Mouse (Mus musculus): ENCODE data around the gene Zfp273. TPM values are rescaled to one million over a fixed set of nuclear protein-coding genes. Genes with fewer than 3 reads are reported as not detected.
"Not testable (repeated sequence)": the region's sequence is repeated elsewhere in the genome, so short reads cannot be mapped to it uniquely, and the experiment has no call there.

Zfp273 gene
- polyA plus RNA-seq, 1 experiment from 2014 or later, result 6.9 TPM

GRCm38 (mm10) chr13:67811651-67812210 is 1.8 kb upstream of the Zfp273 start:
- no peak overlapping the region for H3K27ac ChIP-seq
- no peak overlapping the region for H3K4me2 ChIP-seq (ENCODE audit: low read length)
- H3K36me3 ChIP-seq (ENCODE audit: insufficient read depth, low read length), result no peaks in the 10 kb centered on the region
- H3K9ac ChIP-seq (ENCODE audit: low read depth, low read length), result no peak overlapping the region
- DNase-seq (ENCODE audit: low spot score), result no peak
- H3K9me3 ChIP-seq (replicated peaks; ENCODE audit: low read length), result no peaks in the 10 kb centered on the region
- no peaks in the 10 kb centered on the region for H3K27me3 ChIP-seq (ENCODE audit: insufficient read depth, low read length)
- H3K4me3 ChIP-seq (replicated peaks; ENCODE audit: low read depth, low read length), result no peak overlapping the region
- 47% methylated on average over 1 of the region's 1 CpGs for WGBS
- ATAC-seq (replicated peaks; ENCODE audit: low FRiP score, low read depth), result no peak
- TF ChIP-seq CTCF (IDR thresholded peaks at IDR 0.05; ENCODE audit: low read depth), result no peak
- H3K4me1 ChIP-seq (replicated peaks; ENCODE audit: insufficient read depth, low read length), result no peaks in the 10 kb centered on the region

GRCm38 (mm10) chr13:67812961-67813709 is 405 bp upstream of the Zfp273 start:
- Histone ChIP-seq H3K9ac (ENCODE audit: low read depth, low read length) (no peak overlapping the region), H3K4me2 (ENCODE audit: low read length) (peak overlapping the region; percentile 69), H3K27me3 (ENCODE audit: insufficient read depth, low read length) (no peaks in the 10 kb centered on the region), H3K9me3 (replicated peaks; ENCODE audit: low read length) (no peaks in the 10 kb centered on the region), H3K4me3 (replicated peaks; ENCODE audit: low read depth, low read length) (peak overlapping the region; percentile 80), H3K36me3 (ENCODE audit: insufficient read depth, low read length) (no peaks in the 10 kb centered on the region), H3K4me1 (replicated peaks; ENCODE audit: insufficient read depth, low read length) (no peaks in the 10 kb centered on the region), H3K27ac (peak overlapping the region; percentile 82; the same call in 1 of the 2 replicates)
- DNase-seq (ENCODE audit: low spot score), result no peak
- no peak for TF ChIP-seq CTCF (IDR thresholded peaks at IDR 0.05; ENCODE audit: low read depth)
- 76% methylated on average over 8 of the region's 8 CpGs for WGBS
- ATAC-seq (replicated peaks; ENCODE audit: low FRiP score, low read depth), result no peak

GRCm38 (mm10) chr13:67818636-67819035 is 5.1 kb downstream of the Zfp273 start:
- no peaks in the 10 kb centered on the region for H3K27me3 ChIP-seq (ENCODE audit: insufficient read depth, low read length)
- H3K4me1 ChIP-seq (replicated peaks; ENCODE audit: insufficient read depth, low read length), result no peaks in the 10 kb centered on the region
- no peak overlapping the region for H3K4me3 ChIP-seq (replicated peaks; ENCODE audit: low read depth, low read length)
- 63% methylated on average over 1 of the region's 1 CpGs for WGBS
- DNase-seq (ENCODE audit: low spot score) (no peak), ATAC-seq (replicated peaks; ENCODE audit: low FRiP score, low read depth) (no peak)
- H3K4me2 ChIP-seq (ENCODE audit: low read length), result no peak overlapping the region
- no peak for TF ChIP-seq CTCF (IDR thresholded peaks at IDR 0.05; ENCODE audit: low read depth)
- no peak overlapping the region for H3K9ac ChIP-seq (ENCODE audit: low read depth, low read length)
- H3K9me3 ChIP-seq (replicated peaks; ENCODE audit: low read length), result peaks cover 3% of the 10 kb centered on the region; the same call in 1 of the 2 replicates
- 0 out of 2 replicates have a peak, but pooled peaks cover 4% of the 10 kb centered on the region for H3K36me3 ChIP-seq (ENCODE audit: insufficient read depth, low read length)
- no peak overlapping the region for H3K27ac ChIP-seq

- Histone ChIP-seq H3K27ac (no peak within 1 kb of the TSS), H3K9me3 (replicated peaks; ENCODE audit: low read length) (no peaks in the 10 kb centered on the region), H3K9ac (ENCODE audit: low read depth, low read length) (peak within 1 kb of the TSS; percentile 55), H3K4me2 (ENCODE audit: low read length) (peak within 1 kb of the TSS; percentile 83), H3K4me3 (replicated peaks; ENCODE audit: low read depth, low read length) (peak within 1 kb of the TSS; percentile 66), H3K27me3 (ENCODE audit: insufficient read depth, low read length) (no peaks in the 10 kb centered on the region), H3K36me3 (ENCODE audit: insufficient read depth, low read length) (peaks cover 4% of the 10 kb centered on the region; the same call in 1 of the 2 replicates), H3K4me1 (replicated peaks; ENCODE audit: insufficient read depth, low read length) (no peaks in the 10 kb centered on the region)
- WGBS, result 1% methylated on average over 14 of the region's 14 CpGs
- no peak for TF ChIP-seq CTCF (IDR thresholded peaks at IDR 0.05; ENCODE audit: low read depth)
- peak; percentile 77 for ATAC-seq (replicated peaks; ENCODE audit: low FRiP score, low read depth)
- DNase-seq (ENCODE audit: low spot score), result peak; percentile 85
Observed at GRCm38 (mm10) chr13:67830911-67831336, 17.4 kb downstream of the Zfp273 start, which contains the start of gene Gm10037. Gene Gm10037 (plus strand): TSS chr13:67831106.

GRCm38 (mm10) chr13:67833137-67833536 is 19.6 kb downstream of the Zfp273 start:
- not testable (repeated sequence) for H3K4me1 ChIP-seq (replicated peaks; ENCODE audit: insufficient read depth, low read length); H3K27ac ChIP-seq

GRCm38 (mm10) chr13:67843775-67844118 is 30.2 kb downstream of the Zfp273 start:
- DNase-seq (ENCODE audit: low spot score), result no peak
- Histone ChIP-seq H3K4me1 (replicated peaks; ENCODE audit: insufficient read depth, low read length) (no peaks in the 10 kb centered on the region), H3K4me3 (replicated peaks; ENCODE audit: low read depth, low read length) (0 out of 2 replicates have a peak overlapping the region, but pooled peaks have one; percentile 22), H3K9me3 (replicated peaks; ENCODE audit: low read length) (no peaks in the 10 kb centered on the region), H3K36me3 (ENCODE audit: insufficient read depth, low read length) (no peaks in the 10 kb centered on the region), H3K27me3 (ENCODE audit: insufficient read depth, low read length) (no peaks in the 10 kb centered on the region), H3K27ac (no peak overlapping the region), H3K9ac (ENCODE audit: low read depth, low read length) (peak overlapping the region; percentile 40; the same call in 1 of the 2 replicates), H3K4me2 (ENCODE audit: low read length) (peak overlapping the region; percentile 58)
- peak; percentile 25; the same call in 1 of the 2 replicates for ATAC-seq (replicated peaks; ENCODE audit: low FRiP score, low read depth)
- no peak for TF ChIP-seq CTCF (IDR thresholded peaks at IDR 0.05; ENCODE audit: low read depth)
- WGBS, result 43% methylated on average over 6 of the region's 6 CpGs

More at GRCm38 (mm10) chr13:67833137-67833536, 19.6 kb downstream of the Zfp273 start:
- not testable (repeated sequence) for H3K27me3 ChIP-seq (ENCODE audit: insufficient read depth, low read length); DNase-seq (ENCODE audit: low spot score); H3K4me2 ChIP-seq (ENCODE audit: low read length); H3K4me3 ChIP-seq (replicated peaks; ENCODE audit: low read depth, low read length); H3K9me3 ChIP-seq (replicated peaks; ENCODE audit: low read length); H3K9ac ChIP-seq (ENCODE audit: low read depth, low read length); H3K36me3 ChIP-seq (ENCODE audit: insufficient read depth, low read length)
- 0 out of 2 replicates have a peak, but pooled peaks have one; percentile 31 for ATAC-seq (replicated peaks; ENCODE audit: low FRiP score, low read depth)
- TF ChIP-seq CTCF (IDR thresholded peaks at IDR 0.05; ENCODE audit: low read depth), result peak; percentile 58

All from kidney, postnatal 0 days (tissue).